Mouse (Mus musculus) midbrain, embryonic 15.5 days (tissue): ENCODE measurements around the gene Rab21. TPM values are rescaled to one million over a fixed set of nuclear protein-coding genes. Genes with fewer than 3 reads are reported as not detected.

ENCODE experiments used
- ATAC-seq: fragments of 200-750 bp; cut with Nextera tagmentation; replicated peaks from 2 replicates; pipeline ENCODE4 v1.8.0; 2017; ENCODE audit warnings: moderate TSS enrichment
- H3K27ac ChIP-seq: fragments of 300-500 bp; sonication (generic); 2 replicates; pipeline ENCODE4 v1.5.1; 2015; ENCODE audit warnings: mild to moderate bottlenecking, inconsistent platforms
- H3K27me3 ChIP-seq: fragments of 300-500 bp; sonication (generic); replicated peaks from 2 replicates; pipeline ENCODE4 v1.6.1; 2015; ENCODE audit warnings: inconsistent platforms
- H3K36me3 ChIP-seq: fragments of 300-500 bp; sonication (generic); replicated peaks from 2 replicates; pipeline ENCODE4 v1.6.1; 2015; ENCODE audit warnings: inconsistent platforms
- H3K4me1 ChIP-seq: fragments of 300-500 bp; sonication (generic); 2 replicates; pipeline ENCODE4 v1.6.1; 2015; ENCODE audit warnings: inconsistent platforms
- H3K4me2 ChIP-seq: fragments of 300-500 bp; sonication (generic); 2 replicates; pipeline ENCODE4 v1.6.1; 2015; ENCODE audit warnings: inconsistent platforms, mild to moderate bottlenecking, moderate library complexity
- H3K4me3 ChIP-seq: fragments of 300-500 bp; sonication (generic); 2 replicates; pipeline ENCODE4 v1.5.1; 2015; ENCODE audit warnings: mild to moderate bottlenecking, inconsistent platforms
- H3K9ac ChIP-seq: fragments of 300-500 bp; sonication (generic); 2 replicates; pipeline ENCODE4 v1.6.1; 2015; ENCODE audit warnings: mild to moderate bottlenecking, inconsistent platforms
- H3K9me3 ChIP-seq: fragments of 300-500 bp; sonication (generic); 2 replicates; pipeline ENCODE4 v1.6.1; 2016; ENCODE audit warnings: inconsistent platforms
- WGBS: fragments of 180-500 bp; shearing (Covaris S2); methylation state at CpG from one replicate; pipeline ENCODE4 v1.1.7; 2015; ENCODE audit warnings: mixed read lengths; 5-methylcytosine and 5-hydroxymethylcytosine counted together
- polyA plus RNA-seq: library from polyadenylated mRNA; unstranded; fragments of >200 nt; fragmentation: Nextera tagmentation; extraction: Ambion mirVana; gene quantifications from 2 replicates; pipeline ENCODE4 v1.2.1, GENCODE M21; 2015

The Rab21 gene
- polyA plus RNA-seq, 1 experiment from 2014 or later = 8.7 TPM

- Histone ChIP-seq H3K9me3 (no peaks in the 10 kb centered on the region), H3K4me3 (no peak overlapping the region), H3K36me3 (peaks cover 21% of the 10 kb centered on the region), H3K4me1 (no peaks in the 10 kb centered on the region), H3K4me2 (no peak overlapping the region), H3K27ac (no peak overlapping the region), H3K27me3 (no peaks in the 10 kb centered on the region), H3K9ac (no peak overlapping the region)
- 87% methylated on average over 9 of the region's 9 CpGs for WGBS
- no peak for ATAC-seq
These were observed 18.9 kb downstream of the Rab21 start for GRCm38 (mm10) chr10:115296401-115296935.

DNA sequence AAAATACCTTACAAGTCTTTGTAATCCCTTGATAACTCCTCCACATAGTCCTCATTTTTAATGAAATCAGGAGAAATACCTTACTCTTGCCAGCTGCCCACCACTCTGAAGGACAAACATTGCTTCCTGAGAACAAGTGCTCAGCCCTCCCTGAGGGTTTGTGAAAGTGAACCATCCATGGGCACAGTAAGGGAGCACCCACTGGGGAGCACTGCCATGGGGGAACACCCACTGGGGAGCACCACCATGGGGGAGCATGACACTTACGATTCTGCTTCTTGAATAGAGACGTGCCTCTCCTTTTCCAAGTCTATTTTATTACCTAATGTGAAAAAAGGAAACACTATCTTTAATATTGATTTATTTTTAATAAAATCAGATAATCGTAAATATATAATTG, 20.2 kb downstream of the Rab21 start:
- 97% methylated on average over 3 of the region's 3 CpGs for WGBS
- H3K4me3 ChIP-seq = no peak overlapping the region
- no peak for ATAC-seq
- no peaks in the 10 kb centered on the region for H3K4me1 ChIP-seq
- H3K9ac ChIP-seq = no peak overlapping the region
- H3K36me3 ChIP-seq = peaks cover 28% of the 10 kb centered on the region
- no peaks in the 10 kb centered on the region for H3K9me3 ChIP-seq
- no peak overlapping the region for H3K27ac ChIP-seq
- H3K4me2 ChIP-seq = no peak overlapping the region
- H3K27me3 ChIP-seq = no peaks in the 10 kb centered on the region

- H3K4me3 ChIP-seq = no peak overlapping the region
- 78% methylated on average over 7 of the region's 7 CpGs for WGBS
- no peak overlapping the region for H3K4me2 ChIP-seq
- H3K36me3 ChIP-seq = peaks cover 28% of the 10 kb centered on the region
- no peaks in the 10 kb centered on the region for H3K27me3 ChIP-seq
- no peaks in the 10 kb centered on the region for H3K4me1 ChIP-seq
- no peaks in the 10 kb centered on the region for H3K9me3 ChIP-seq
- ATAC-seq = no peak
- no peak overlapping the region for H3K27ac ChIP-seq
- no peak overlapping the region for H3K9ac ChIP-seq
These were observed 20.7 kb downstream of the Rab21 start for GRCm38 (mm10) chr10:115294715-115295114.

DNA sequence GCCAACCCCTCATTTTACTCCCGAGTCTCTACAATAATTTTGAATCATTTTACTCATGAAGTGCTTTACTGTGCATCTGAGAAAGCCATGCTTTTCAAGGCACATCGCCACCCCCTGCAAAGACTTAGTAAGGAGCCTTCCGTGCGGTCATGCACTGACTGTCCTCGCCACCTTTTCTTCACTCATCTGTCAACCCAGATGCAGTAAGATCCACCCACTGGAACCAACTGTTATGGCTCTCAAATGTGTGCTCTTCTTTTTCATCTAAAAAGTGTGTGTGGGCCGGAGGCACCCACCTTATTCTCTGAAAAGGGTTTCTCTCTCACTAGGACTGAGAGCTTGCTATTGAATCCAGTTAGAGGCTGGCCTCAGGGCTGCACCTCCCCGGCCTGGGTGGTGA, 21.4 kb downstream of the Rab21 start:
- peaks cover 28% of the 10 kb centered on the region for H3K36me3 ChIP-seq
- 93% methylated on average over 7 of the region's 7 CpGs for WGBS

GRCm38 (mm10) chr10:115290671-115291070, 24.7 kb downstream of the Rab21 start:
- Histone ChIP-seq H3K27ac (no peak overlapping the region), H3K27me3 (no peaks in the 10 kb centered on the region), H3K9ac (no peak overlapping the region), H3K36me3 (peaks cover 39% of the 10 kb centered on the region), H3K4me3 (no peak overlapping the region), H3K4me2 (no peak overlapping the region), H3K9me3 (no peaks in the 10 kb centered on the region), H3K4me1 (no peaks in the 10 kb centered on the region)
- no peak for ATAC-seq
- 95% methylated on average over 9 of the region's 9 CpGs for WGBS

More for the DNA sequence above, 21.4 kb downstream of the Rab21 start:
- Histone ChIP-seq H3K4me1 (no peaks in the 10 kb centered on the region), H3K4me3 (no peak overlapping the region), H3K4me2 (no peak overlapping the region), H3K9me3 (no peaks in the 10 kb centered on the region), H3K27me3 (no peaks in the 10 kb centered on the region), H3K27ac (no peak overlapping the region), H3K9ac (no peak overlapping the region)
- ATAC-seq = no peak

- H3K9me3 ChIP-seq = no peaks in the 10 kb centered on the region
- no peaks in the 10 kb centered on the region for H3K27me3 ChIP-seq
- H3K4me1 ChIP-seq = no peaks in the 10 kb centered on the region
- ATAC-seq = no peak
- H3K27ac ChIP-seq = no peak overlapping the region
- no peak overlapping the region for H3K4me2 ChIP-seq
- WGBS = 91% methylated on average over 8 of the region's 8 CpGs
- no peak overlapping the region for H3K9ac ChIP-seq
- peaks cover 31% of the 10 kb centered on the region for H3K36me3 ChIP-seq
- no peak overlapping the region for H3K4me3 ChIP-seq
These were observed 26.5 kb downstream of the Rab21 start for GRCm38 (mm10) chr10:115288856-115289255.

DNA sequence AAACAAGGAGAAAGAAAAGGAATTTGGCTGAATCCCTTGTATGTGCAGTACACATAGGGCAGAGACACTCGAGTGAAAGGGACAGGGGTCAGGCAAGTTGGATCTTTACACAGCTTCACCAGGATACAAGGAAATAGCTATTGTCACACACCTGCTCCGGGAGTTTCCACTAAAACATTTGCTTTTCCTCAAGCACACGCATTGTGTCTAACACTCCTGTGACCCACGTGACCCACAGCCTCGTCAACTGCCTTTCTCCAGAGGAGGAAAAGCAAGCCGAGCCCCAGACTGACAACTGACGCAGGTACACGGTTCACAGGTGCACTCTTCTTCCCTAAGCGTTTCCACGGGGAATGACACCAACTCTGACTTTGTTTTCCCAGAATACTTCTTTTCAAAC, 31.2 kb downstream of the Rab21 start:
- WGBS = 79% methylated on average over 10 of the region's 10 CpGs
- H3K4me3 ChIP-seq = no peak overlapping the region
- no peak for ATAC-seq
- no peak overlapping the region for H3K9ac ChIP-seq
- H3K27ac ChIP-seq = no peak overlapping the region
- H3K4me2 ChIP-seq = no peak overlapping the region
- no peaks in the 10 kb centered on the region for H3K27me3 ChIP-seq
- no peaks in the 10 kb centered on the region for H3K9me3 ChIP-seq
- H3K4me1 ChIP-seq = no peaks in the 10 kb centered on the region
- 0 out of 2 replicates have a peak, but pooled peaks cover 11% of the 10 kb centered on the region for H3K36me3 ChIP-seq

- ATAC-seq = no peak
- H3K4me3 ChIP-seq = no peak overlapping the region
- H3K4me2 ChIP-seq = no peak overlapping the region
- H3K27me3 ChIP-seq = no peaks in the 10 kb centered on the region
- H3K9ac ChIP-seq = no peak overlapping the region
- WGBS = 93% methylated on average over 10 of the region's 10 CpGs
- H3K27ac ChIP-seq = no peak overlapping the region
- no peaks in the 10 kb centered on the region for H3K9me3 ChIP-seq
- 0 out of 2 replicates have a peak, but pooled peaks cover 2% of the 10 kb centered on the region for H3K36me3 ChIP-seq
- no peaks in the 10 kb centered on the region for H3K4me1 ChIP-seq
These were observed 34.0 kb downstream of the Rab21 start for GRCm38 (mm10) chr10:115281381-115281780.

GRCm38 (mm10) chr10:115271649-115272048, 43.7 kb downstream of the Rab21 start:
- Histone ChIP-seq H3K9ac (no peak overlapping the region), H3K36me3 (no peaks in the 10 kb centered on the region), H3K4me1 (no peaks in the 10 kb centered on the region), H3K4me3 (no peak overlapping the region), H3K9me3 (no peaks in the 10 kb centered on the region), H3K4me2 (no peak overlapping the region), H3K27ac (no peak overlapping the region), H3K27me3 (no peaks in the 10 kb centered on the region)
- no peak for ATAC-seq
- 52% methylated on average over 5 of the region's 5 CpGs for WGBS

DNA sequence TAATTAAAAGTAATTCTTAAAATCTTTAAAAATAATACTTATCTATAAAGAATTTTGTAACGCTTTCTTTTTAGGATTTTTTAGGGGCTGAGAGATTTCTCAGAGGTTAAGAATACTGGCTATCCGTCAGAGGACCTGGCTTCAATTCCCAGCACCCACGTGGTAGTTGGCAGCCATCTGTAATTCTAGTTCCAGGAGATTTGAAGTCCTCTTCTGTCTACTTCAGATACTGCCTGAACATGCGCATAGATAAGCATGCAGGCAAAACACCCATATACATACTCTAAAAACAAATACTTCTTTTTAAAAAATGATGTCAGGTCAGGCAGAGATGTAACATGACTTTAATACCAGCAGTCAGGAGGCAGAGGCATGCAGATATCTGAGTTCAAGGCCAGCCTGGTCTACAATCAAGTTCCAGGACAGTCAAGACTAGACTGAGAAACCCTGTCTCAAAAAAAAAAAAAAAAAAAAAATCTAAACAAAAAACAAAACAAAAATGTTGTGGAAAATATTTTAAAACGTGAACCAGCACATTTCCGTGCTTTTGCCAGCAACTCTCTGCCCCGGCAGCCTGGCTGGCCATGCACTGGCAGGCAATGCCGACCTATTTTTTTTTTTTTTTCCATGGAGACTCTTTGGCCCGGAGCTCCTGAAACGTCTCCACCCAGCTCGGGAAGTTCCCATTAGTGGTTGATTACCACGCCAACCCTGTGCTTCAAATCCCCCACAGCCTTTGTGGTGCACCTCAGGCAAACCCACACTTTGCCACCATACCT, 44.6 kb downstream of the Rab21 start:
- Histone ChIP-seq H3K4me3 (no peak overlapping the region), H3K27me3 (no peaks in the 10 kb centered on the region), H3K9ac (no peak overlapping the region), H3K36me3 (no peaks in the 10 kb centered on the region), H3K9me3 (no peaks in the 10 kb centered on the region), H3K27ac (no peak overlapping the region), H3K4me2 (no peak overlapping the region), H3K4me1 (no peaks in the 10 kb centered on the region)
- 90% methylated on average over 12 of the region's 12 CpGs for WGBS
- no peak for ATAC-seq

DNA sequence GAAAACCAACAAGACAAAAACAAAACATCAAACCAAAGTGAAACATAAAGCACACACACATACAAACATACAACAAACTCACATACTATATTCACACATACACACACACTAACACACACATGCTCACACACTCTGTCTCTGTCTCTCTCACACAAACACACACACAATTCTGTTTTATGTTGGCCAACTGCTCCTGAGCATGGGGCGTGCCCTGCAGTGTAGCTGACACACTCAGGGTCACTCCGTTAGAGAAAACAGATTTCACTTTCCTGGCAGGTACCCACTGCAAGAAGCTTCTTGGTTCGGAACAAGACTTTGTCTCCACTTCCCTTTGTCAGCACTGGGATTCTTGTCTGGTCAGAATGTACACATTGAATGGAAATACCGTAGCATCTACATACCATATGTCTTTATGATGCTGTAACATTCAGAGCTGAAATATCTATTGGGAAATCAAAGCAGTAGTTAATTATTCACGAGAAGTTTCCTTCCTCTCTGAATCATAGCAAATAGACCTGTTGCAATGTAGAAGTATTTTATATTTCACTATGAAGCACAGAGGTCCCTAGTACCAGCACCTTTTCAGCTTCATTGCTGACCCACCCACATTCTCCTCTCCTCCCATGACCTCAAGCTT, 52.4 kb downstream of the Rab21 start:
- H3K9ac ChIP-seq = no peak overlapping the region
- H3K27me3 ChIP-seq = no peaks in the 10 kb centered on the region
- H3K4me3 ChIP-seq = no peak overlapping the region
- WGBS = 80% methylated on average over 5 of the region's 5 CpGs
- no peaks in the 10 kb centered on the region for H3K4me1 ChIP-seq
- H3K9me3 ChIP-seq = no peaks in the 10 kb centered on the region
- no peak overlapping the region for H3K27ac ChIP-seq
- no peak overlapping the region for H3K4me2 ChIP-seq
- ATAC-seq = no peak
- no peaks in the 10 kb centered on the region for H3K36me3 ChIP-seq

GRCm38 (mm10) chr10:115262261-115262660, 53.1 kb downstream of the Rab21 start:
- H3K36me3 ChIP-seq = no peaks in the 10 kb centered on the region
- no peaks in the 10 kb centered on the region for H3K4me1 ChIP-seq
- H3K27me3 ChIP-seq = no peaks in the 10 kb centered on the region
- no peak for ATAC-seq
- H3K4me3 ChIP-seq = no peak overlapping the region
- H3K27ac ChIP-seq = no peak overlapping the region
- H3K9ac ChIP-seq = no peak overlapping the region
- 91% methylated on average over 2 of the region's 2 CpGs for whole genome bisulfite sequencing
- no peaks in the 10 kb centered on the region for H3K9me3 ChIP-seq
- no peak overlapping the region for H3K4me2 ChIP-seq

DNA sequence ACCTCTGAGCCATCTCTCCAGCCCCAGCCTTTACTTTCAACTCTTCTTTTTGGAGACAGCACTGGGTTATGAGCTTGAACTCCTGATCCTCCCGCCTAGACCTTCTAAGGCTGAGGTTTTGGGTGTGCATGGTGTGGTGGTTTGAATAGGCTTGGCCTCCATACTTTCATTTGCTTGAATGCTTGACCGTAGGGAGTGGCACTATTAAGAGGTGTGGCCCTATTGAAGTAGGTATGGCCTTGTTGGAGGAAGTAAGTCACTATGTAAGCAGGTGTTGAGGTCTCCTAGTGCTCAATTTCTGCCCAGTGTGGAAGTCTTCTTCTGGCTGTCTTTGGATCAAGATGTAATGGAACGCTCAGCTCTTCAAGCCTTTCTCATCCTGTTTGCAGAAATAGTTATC, 54.0 kb downstream of the Rab21 start:
- Histone ChIP-seq H3K9me3 (no peaks in the 10 kb centered on the region), H3K4me1 (no peaks in the 10 kb centered on the region), H3K4me3 (no peak overlapping the region), H3K4me2 (no peak overlapping the region), H3K36me3 (no peaks in the 10 kb centered on the region), H3K9ac (no peak overlapping the region), H3K27ac (no peak overlapping the region), H3K27me3 (no peaks in the 10 kb centered on the region)
- ATAC-seq = no peak
- WGBS = 88% methylated on average over 3 of the region's 3 CpGs
